Mouse (Mus musculus) ovary, adult 2 months (tissue): ENCODE results near the gene Naglu. TPM values are rescaled to one million over a fixed set of nuclear protein-coding genes. Genes with fewer than 3 reads are reported as not detected.

Source experiments
- polyA plus RNA-seq: library from polyadenylated mRNA; depleted of rRNA; stranded (reverse); fragments of >200 nt; gene quantifications from 2 replicates; pipeline ENCODE4 v1.2.3, GENCODE M21; 2012; rRNA removed

The Naglu gene
- polyA plus RNA-seq, result 124 and 125 TPM in 2 replicates

DNA sequence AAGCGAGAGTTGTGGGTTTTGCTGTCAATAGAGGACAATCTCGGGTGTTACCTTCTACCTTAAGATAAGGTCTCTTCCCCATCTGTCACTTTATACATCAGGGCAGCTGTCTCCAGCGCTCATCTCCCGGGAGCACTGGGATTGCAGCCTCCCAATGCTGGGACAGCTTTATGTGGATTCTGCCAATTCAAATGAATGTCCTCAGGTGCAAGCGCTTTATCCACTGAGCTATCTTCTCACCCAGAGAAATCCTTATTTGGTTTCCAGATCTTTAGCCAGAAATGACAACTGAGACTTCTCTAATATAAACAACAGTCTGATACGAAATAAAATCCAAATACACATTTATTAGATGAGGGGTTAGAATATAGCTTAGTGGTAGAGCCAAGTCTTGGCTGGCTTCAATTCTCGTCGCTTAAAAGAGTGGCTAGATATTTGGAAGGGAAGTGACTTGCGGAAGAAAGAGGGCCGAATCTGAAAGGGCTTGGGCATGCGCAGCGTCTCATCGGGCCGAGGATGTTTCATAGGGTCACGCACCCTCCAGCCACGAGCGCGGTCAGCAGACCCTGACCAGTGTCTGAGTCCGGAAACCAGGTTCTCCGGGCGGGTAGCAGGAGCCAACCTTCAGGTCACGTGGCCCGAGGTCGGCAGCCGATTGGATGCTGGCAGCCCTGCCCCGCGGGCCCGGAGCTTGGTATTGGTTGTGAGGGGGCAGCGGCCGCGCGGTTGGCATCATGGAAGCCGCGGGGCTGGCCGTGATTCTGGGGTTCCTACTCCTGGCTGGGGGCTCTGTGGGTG, at the start of gene Naglu:
TSS of gene Naglu (plus strand) at position 622 of the 798 bp plus-strand sequence.

DNA sequence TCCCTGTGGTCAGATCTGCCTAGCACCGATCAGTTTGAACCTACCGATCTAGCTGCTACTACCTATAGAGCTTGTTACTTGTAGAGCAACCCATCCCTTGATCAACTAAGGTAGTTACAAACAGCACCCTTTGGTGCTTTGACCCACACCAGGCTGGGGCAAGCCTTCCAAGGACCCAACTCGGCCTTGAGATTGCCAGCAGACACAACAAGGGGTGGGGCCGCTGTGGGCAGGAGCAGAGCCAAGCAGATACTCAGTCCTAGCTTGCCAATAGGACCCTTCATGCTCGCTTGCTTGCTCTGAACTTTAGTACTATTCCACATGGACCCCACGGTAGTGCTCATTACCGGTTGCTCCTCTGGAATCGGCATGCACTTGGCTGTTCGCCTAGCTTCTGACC, 8.3 kb downstream of the Naglu start, which contains the start of gene Hsd17b1:
TSS of gene Hsd17b1 (plus strand) at position 291 of the 400 bp plus-strand sequence.

DNA sequence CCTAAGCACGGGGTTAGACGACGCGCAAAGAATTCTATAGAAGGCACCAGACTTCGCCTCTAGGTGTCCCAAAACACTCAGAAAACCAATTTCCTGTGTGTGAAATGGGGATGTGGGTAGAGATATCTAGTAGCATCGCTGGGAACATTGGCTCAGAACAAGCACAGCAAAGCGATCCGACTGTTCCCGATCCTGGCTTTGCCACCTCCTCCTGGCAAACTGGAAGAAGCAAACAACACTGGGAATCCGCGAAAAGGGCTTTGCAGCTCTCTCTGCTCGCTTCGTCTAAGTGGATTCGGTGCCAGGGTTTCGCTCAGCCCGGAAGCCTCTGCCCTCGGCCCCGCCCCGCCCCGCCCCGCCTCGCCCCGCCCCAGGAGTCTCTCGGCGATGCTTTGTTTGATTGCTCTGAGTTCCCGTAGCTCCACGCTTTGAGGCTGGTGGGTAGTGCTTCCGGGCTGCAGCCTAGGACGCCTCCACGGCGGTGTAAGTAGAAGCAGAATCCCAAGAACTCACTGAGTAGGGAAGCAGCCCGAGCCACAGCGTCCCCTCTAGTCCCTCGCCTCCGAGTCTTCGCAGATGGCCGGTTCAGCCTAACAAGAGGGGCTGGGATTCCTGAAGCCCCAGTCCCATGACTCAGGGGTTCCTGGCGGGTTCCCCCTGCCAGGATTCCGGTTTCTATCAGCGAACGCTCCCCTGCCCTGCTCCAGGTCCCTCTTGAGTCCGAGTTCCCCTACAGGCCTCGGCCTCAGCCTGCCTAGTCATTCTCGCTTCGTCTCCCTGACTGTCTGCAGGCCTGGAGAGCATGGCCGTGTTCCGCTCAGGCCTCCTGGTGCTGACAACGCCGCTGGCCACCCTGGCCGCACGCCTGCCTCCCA, 12.6 kb downstream of the Naglu start, which contains the start of gene Coasy:
TSS of gene Coasy (plus strand) at position 358 of the 875 bp plus-strand sequence.

DNA sequence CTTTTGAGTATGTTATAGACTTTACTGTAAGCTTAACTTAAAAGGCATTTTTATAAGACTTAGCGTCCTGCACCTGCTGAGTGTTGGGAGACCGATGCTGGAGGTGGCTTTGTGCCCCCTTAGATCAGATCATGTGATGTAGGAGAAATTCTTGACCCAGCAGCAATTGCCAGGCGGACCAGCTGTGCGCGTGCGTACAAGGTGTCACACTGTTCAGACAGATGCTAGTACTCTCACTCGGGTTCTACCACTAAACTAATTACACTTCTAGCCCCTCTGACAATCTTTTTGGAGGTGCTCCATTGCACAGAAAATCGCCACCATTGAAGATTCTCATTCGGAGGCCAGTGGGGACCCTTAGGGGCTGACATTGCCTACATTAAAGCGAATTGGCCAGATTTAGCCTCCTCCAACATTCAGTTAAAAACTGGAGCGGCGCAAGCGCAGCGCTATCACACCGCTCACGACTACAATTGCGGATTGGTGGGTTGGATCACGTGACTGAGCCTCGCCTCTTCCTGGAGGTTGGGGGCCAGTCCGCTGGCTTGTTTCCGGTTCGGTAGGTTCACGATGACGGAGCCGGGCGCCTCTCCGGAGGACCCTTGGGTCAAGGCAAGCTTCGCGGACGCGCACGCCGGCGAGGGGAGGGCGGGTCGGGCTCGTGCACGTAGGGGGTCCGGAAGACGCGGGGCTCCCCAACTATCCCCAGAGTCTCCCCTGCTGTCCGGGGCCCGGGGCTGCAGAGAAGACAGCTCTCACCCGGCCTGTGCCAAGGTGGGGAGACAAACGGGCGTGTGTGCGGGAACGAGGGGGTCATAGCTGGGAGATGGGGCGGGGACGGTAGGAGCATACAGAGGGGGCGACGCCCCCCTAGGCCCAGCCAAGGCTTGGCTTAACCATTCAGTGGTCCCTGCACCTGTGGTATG, 17.2 kb downstream of the Naglu start, which contains the start of gene Mlx:
TSS of gene Mlx (plus strand) at position 522 of the 926 bp plus-strand sequence.

DNA sequence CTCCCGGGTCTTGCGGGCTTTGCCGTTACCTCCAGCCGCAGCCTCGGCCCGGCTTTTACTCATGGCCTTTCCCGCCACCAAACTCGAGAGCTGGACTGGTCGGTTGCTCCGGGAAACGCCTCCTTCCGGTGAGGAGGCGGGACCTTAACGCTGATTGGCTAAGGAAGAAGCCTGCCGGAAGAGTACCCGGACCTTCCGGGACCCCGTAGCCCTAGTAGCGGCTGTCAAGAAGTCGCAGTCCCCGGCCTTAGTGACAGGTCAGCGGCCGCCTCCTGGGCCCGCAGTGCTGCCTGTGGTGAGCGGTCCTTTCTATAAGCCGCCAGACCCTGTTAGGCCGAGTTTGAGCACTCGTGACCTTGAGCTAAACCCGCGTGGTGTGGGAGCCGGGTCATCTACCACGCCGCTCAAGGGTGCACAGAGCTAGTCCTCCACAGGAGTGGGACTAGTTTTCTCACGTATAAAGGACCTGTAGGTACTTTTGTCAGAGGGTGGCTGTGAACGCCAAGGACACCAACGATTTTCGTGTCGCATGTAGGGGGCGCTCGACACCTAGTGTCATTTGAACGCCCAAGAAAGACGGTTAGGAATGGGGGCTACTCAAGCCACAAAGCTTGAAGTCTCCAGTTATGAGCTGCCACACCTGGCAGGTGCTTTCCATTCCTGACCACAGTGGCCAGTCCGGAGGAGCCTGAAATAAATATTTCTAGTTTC, 25.7 kb downstream of the Naglu start, which contains the start of gene Psmc3ip:
TSS of gene Psmc3ip (minus strand) at position 123 of the 711 bp plus-strand sequence.

DNA sequence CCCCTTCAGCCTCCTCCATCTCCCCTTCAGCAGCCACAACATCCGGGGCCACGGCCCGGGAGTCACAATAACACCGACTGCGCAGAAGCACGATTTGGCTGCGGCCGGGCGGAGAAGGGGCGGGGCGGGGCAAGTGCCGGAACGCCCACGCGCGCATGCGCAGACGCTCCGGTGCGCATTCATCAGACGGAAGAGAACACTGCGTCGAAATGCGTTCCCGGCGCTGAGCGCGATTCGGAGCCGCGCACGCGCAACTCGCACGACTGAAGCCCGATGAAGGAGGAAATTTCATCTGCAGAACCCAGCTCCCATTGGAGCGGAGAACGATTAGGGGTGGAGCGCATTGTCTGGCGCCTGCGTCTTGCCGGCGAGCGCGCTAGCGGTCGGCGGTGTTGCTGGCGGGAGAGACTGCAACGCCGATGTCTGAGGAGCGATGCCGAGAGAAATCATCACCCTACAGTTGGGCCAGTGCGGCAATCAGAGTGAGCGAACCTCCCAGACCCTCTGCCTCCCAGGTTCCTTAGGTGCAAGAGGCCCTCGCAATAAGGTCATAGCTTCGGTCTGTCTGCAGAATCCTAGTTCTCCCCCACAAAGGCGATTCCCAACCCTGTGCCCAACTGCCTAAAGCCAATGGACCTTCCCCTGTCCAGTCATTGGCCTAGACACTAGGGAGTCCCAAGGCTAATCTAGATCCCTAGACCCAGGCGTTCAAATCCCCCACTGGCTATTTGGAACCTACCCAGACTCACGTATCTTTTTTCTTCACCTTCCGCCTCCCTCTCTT, 50.1 kb downstream of the Naglu start, which contains the start of the genes Retreg3 and Tubg1:
TSS of gene Retreg3 (minus strand) at position 133 of the 784 bp plus-strand sequence.
TSS of gene Tubg1 (plus strand) at position 178 of the 784 bp plus-strand sequence.

Other genes with a start within 250 kb of the Naglu start
- gene Stat5b, start 219.3 kb upstream of the Naglu start, polyA plus RNA-seq, result 58.2 and 62.1 TPM in 2 replicates
- 65.0 and 74.5 TPM in 2 replicates for gene Stat5a, start 210.7 kb upstream of the Naglu start, polyA plus RNA-seq
- 120 and 122 TPM in 2 replicates for gene Stat3, start 130.5 kb upstream of the Naglu start, polyA plus RNA-seq
- 263 and 307 TPM in 2 replicates for gene Cavin1, start 99.1 kb upstream of the Naglu start, polyA plus RNA-seq
- gene Atp6v0a1, start 60.6 kb upstream of the Naglu start, polyA plus RNA-seq, result 61.8 and 84.5 TPM in 2 replicates
- 267 and 378 TPM in 2 replicates for gene Hsd17b1, start 8.4 kb downstream of the Naglu start, polyA plus RNA-seq
- gene Coasy, start 12.6 kb downstream of the Naglu start, polyA plus RNA-seq, result 122 and 140 TPM in 2 replicates
- gene Mlx, start 17.3 kb downstream of the Naglu start, polyA plus RNA-seq, result 23.9 and 36.2 TPM in 2 replicates
- 1.7 and 2.1 TPM in 2 replicates for gene Psmc3ip, start 25.4 kb downstream of the Naglu start, polyA plus RNA-seq
- gene Retreg3, start 49.9 kb downstream of the Naglu start, polyA plus RNA-seq, result 59.4 and 75.1 TPM in 2 replicates
- 11.5 and 16.8 TPM in 2 replicates for gene Tubg1, start 49.9 kb downstream of the Naglu start, polyA plus RNA-seq
- gene Tubg2, start 85.9 kb downstream of the Naglu start, polyA plus RNA-seq, result 8.2 and 11.3 TPM in 2 replicates
- 12.6 and 13.4 TPM in 2 replicates for gene Cntnap1, start 100.5 kb downstream of the Naglu start, polyA plus RNA-seq
- 89.1 and 109 TPM in 2 replicates for gene Plekhh3, start 101.3 kb downstream of the Naglu start, polyA plus RNA-seq
- 0.78 and 0.87 TPM in 2 replicates for gene Ccr10, start 105.4 kb downstream of the Naglu start, polyA plus RNA-seq
- gene Ezh1, start 156.5 kb downstream of the Naglu start, polyA plus RNA-seq, result 33.7 and 37.5 TPM in 2 replicates
- gene Ramp2, start 176.0 kb downstream of the Naglu start, polyA plus RNA-seq, result 128 and 138 TPM in 2 replicates
- 49.4 and 63.9 TPM in 2 replicates for gene Vps25, start 183.7 kb downstream of the Naglu start, polyA plus RNA-seq
- gene Wnk4, start 190.6 kb downstream of the Naglu start, polyA plus RNA-seq, result 11.7 and 13.1 TPM in 2 replicates
- gene Cntd1, start 209.0 kb downstream of the Naglu start, polyA plus RNA-seq, result 0.13 and 0.33 TPM in 2 replicates
- 236 and 502 TPM in 2 replicates for gene Coa3, start 209.1 kb downstream of the Naglu start, polyA plus RNA-seq
- gene Becn1, start 232.3 kb downstream of the Naglu start, polyA plus RNA-seq, result 129 and 200 TPM in 2 replicates
- 45.8 and 60.3 TPM in 2 replicates for gene Psme3, start 246.2 kb downstream of the Naglu start, polyA plus RNA-seq